Mouse (Mus musculus) kidney, adult 9 months (tissue): ENCODE measurements at regions not wholly inside any gene's neighbourhood (a gene's known extent, or its start where the extent isn't known, plus 50 kb on each side); places are given as distances from the start of the nearest gene placed in this dataset.

Experiments
- DNase-seq: peaks from one replicate; pipeline ENCODE4 v3.0.0; 2022

GRCm38 (mm10) chr8:103816101-103816894 lies 285.1 kb upstream of the Cdh5 start:
- DNase-seq, result no peak

- DNase-seq, result no peak
These were observed 277.9 kb upstream of the Cdh5 start for GRCm38 (mm10) chr8:103823541-103823940.

- DNase-seq, result no peak
These were observed 276.7 kb upstream of the Cdh5 start for GRCm38 (mm10) chr8:103824747-103825146.

- DNase-seq, result peak; percentile 61
These were observed 276.1 kb upstream of the Cdh5 start for GRCm38 (mm10) chr8:103825289-103825688.

GRCm38 (mm10) chr8:103830416-103830815 lies 271.0 kb upstream of the Cdh5 start:
- no peak for DNase-seq

- no peak for DNase-seq
These were observed 261.4 kb upstream of the Cdh5 start for GRCm38 (mm10) chr8:103839990-103840389.

GRCm38 (mm10) chr8:103845964-103846363 lies 255.5 kb upstream of the Cdh5 start:
- no peak for DNase-seq

- no peak for DNase-seq
These were observed 254.9 kb upstream of the Cdh5 start for GRCm38 (mm10) chr8:103846382-103846976.

GRCm38 (mm10) chr8:103849785-103850184 lies 251.6 kb upstream of the Cdh5 start:
- no peak for DNase-seq

GRCm38 (mm10) chr8:103851286-103851685 lies 250.1 kb upstream of the Cdh5 start:
- DNase-seq, result no peak

- DNase-seq, result no peak
These were observed 248.4 kb upstream of the Cdh5 start for GRCm38 (mm10) chr8:103853048-103853447.

GRCm38 (mm10) chr8:103855291-103855690 lies 246.1 kb upstream of the Cdh5 start:
- no peak for DNase-seq

GRCm38 (mm10) chr8:103859130-103859529 lies 242.3 kb upstream of the Cdh5 start:
- DNase-seq, result no peak

GRCm38 (mm10) chr8:103873598-103874502 lies 227.6 kb upstream of the Cdh5 start:
- DNase-seq, result no peak

- DNase-seq, result no peak
These were observed 226.9 kb upstream of the Cdh5 start for GRCm38 (mm10) chr8:103874506-103874905.

- DNase-seq, result no peak
These were observed 221.9 kb upstream of the Cdh5 start for GRCm38 (mm10) chr8:103879505-103879904.

GRCm38 (mm10) chr8:103880431-103881145 lies 220.8 kb upstream of the Cdh5 start:
- no peak for DNase-seq

- no peak for DNase-seq
These were observed 220.3 kb upstream of the Cdh5 start for GRCm38 (mm10) chr8:103881146-103881486.

- no peak for DNase-seq
These were observed 216.3 kb upstream of the Cdh5 start for GRCm38 (mm10) chr8:103884873-103885780.

- DNase-seq, result no peak
These were observed 206.8 kb upstream of the Cdh5 start for GRCm38 (mm10) chr8:103894589-103894988.

- DNase-seq, result no peak
These were observed 206.3 kb upstream of the Cdh5 start for GRCm38 (mm10) chr8:103895132-103895531.

- DNase-seq, result no peak
These were observed 204.0 kb upstream of the Cdh5 start for GRCm38 (mm10) chr8:103897463-103897862.
